Comparison of ENCODE assay signal across 8 mouse cellular contexts in the genomic region with DNA sequence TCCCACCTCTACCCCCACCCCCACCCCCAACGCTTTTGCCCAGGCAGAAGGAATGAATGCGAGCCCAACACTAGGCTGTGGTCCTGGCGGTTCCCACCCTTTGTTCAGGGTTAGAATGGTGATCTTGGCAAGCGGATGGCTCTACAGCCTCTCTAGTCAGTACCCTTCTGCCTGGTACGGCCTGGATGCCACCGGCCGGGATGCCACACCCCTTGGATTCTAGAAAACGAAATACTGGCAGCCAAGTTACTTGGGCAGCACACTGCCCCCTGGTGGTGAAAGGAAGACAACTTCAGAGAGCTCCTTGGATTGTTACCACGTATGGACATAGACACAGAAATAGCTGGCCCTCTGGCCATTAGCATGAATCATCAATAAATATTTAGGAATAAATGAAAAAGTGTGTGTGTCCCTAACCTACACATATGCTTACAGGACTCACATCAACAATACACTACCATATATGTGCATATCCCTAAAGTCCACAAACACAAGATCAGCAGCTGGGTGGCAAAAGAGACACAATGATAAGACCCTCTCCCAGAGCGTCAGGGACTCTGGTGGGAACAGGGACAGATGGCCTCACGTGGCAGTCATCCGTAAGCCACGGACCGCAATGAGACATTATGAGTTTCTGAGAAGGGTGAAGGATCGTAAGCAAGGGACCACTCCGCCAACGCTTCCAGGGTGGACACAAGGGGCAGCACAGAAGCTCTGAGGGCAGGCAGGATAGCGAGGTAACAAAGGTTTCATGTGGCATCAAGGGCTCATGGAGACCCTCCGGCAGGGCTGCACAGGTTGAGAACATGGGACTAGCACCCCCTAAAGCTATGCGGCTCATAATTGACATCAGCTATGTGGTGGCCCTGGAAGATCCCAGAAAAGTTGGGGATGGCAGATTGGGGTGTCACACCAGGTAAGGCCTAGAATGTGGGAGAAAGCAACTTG. TPM values are rescaled to one million over a fixed set of nuclear protein-coding genes. Genes with fewer than 3 reads are reported as not detected.
DNase-seq lines count a peak whose midpoint lies in the region; ATAC-seq lines count a peak whose summit lies in the region.

No protein-coding gene starts in this region.

- peak; percentile 61 to 66 for DNase-seq in CD8-positive naive resting alpha-beta T cell, adult 2 months (ENCODE audit: low read depth in 2 of 2, low spot score in 2 of 2)
- DNase-seq in brain, embryonic 18.5 days (ENCODE audit: low read depth, low spot score): peak; percentile 37
- DNase-seq in liver, embryonic 13.5 days: peak; percentile 57
- DNase-seq in naive thymus-derived CD4-positive, alpha-beta T cell, adult 2 months (ENCODE audit: low read depth): peak; percentile 90

- WGBS in heart, embryonic 13.5 days: 36% methylated on average over 20 of the region's 20 CpGs
- WGBS in kidney, embryonic 16.5 days: 39% methylated on average over 20 of the region's 20 CpGs
- 36% methylated on average over 20 of the region's 20 CpGs for WGBS in liver, embryonic 13.5 days (ENCODE audit: insufficient replicate concordance)
- 42% methylated on average over 20 of the region's 20 CpGs for WGBS in stomach, embryonic 16.5 days

- H3K9me3 ChIP-seq in heart, embryonic 13.5 days: no peaks in the 10 kb centered on the region
- no peaks in the 10 kb centered on the region for H3K9me3 ChIP-seq in kidney, embryonic 16.5 days (ENCODE audit: low read length)
- H3K9me3 ChIP-seq in liver, embryonic 13.5 days (replicated peaks): no peaks in the 10 kb centered on the region
- no peaks in the 10 kb centered on the region for H3K9me3 ChIP-seq in stomach, embryonic 16.5 days (replicated peaks; ENCODE audit: control insufficient read depth, low read length)

- peaks cover 37% of the 10 kb centered on the region for H3K4me1 ChIP-seq in heart, embryonic 13.5 days
- peaks cover 26% of the 10 kb centered on the region for H3K4me1 ChIP-seq in kidney, embryonic 16.5 days (ENCODE audit: insufficient read depth, low read length)
- peaks cover 17% of the 10 kb centered on the region for H3K4me1 ChIP-seq in liver, embryonic 13.5 days (replicated peaks)
- H3K4me1 ChIP-seq in stomach, embryonic 16.5 days (ENCODE audit: control insufficient read depth, insufficient read depth, low read length): peaks cover 28% of the 10 kb centered on the region

- peak overlapping the region; percentile 30 for H3K4me3 ChIP-seq in heart, embryonic 13.5 days
- H3K4me3 ChIP-seq in kidney, embryonic 16.5 days (ENCODE audit: low read length): peak overlapping the region; percentile 14
- H3K4me3 ChIP-seq in liver, embryonic 13.5 days (replicated peaks): peak overlapping the region; percentile 30; the same call in 1 of the 2 replicates
- H3K4me3 ChIP-seq in stomach, embryonic 16.5 days (replicated peaks; ENCODE audit: low read length): no peak overlapping the region

- peaks cover 9% of the 10 kb centered on the region for H3K27me3 ChIP-seq in heart, embryonic 13.5 days (replicated peaks)
- H3K27me3 ChIP-seq in kidney, embryonic 16.5 days (ENCODE audit: insufficient read depth, low read length): no peaks in the 10 kb centered on the region
- 0 out of 2 replicates have a peak, but pooled peaks cover 1% of the 10 kb centered on the region for H3K27me3 ChIP-seq in liver, embryonic 13.5 days
- no peaks in the 10 kb centered on the region for H3K27me3 ChIP-seq in stomach, embryonic 16.5 days (ENCODE audit: control insufficient read depth, insufficient read depth, low read length)

- peak; percentile 74 for ATAC-seq in erythroblast, adult 5-6 weeks (replicated peaks; ENCODE audit: low FRiP score, poor library complexity, severe bottlenecking)
- ATAC-seq in heart, embryonic 13.5 days (ENCODE audit: extremely low read depth, insufficient number of reproducible peaks, low FRiP score, low TSS enrichment): no peak
- ATAC-seq in kidney, embryonic 16.5 days (ENCODE audit: low FRiP score, low TSS enrichment): peak; percentile 16; the same call in 1 of the 2 replicates
- 0 out of 2 replicates have a peak, but pooled peaks have one; percentile 20 for ATAC-seq in liver, embryonic 13.5 days (ENCODE audit: low read depth)
- ATAC-seq in stomach, embryonic 16.5 days (ENCODE audit: insufficient read depth, low FRiP score): no peak

- H3K27ac ChIP-seq in heart, embryonic 13.5 days (replicated peaks): no peak overlapping the region
- H3K27ac ChIP-seq in kidney, embryonic 16.5 days (ENCODE audit: low read length): no peak overlapping the region
- H3K27ac ChIP-seq in liver, embryonic 13.5 days: no peak overlapping the region
- peak overlapping the region; percentile 49; the same call in 1 of the 2 replicates for H3K27ac ChIP-seq in stomach, embryonic 16.5 days (ENCODE audit: low read length)

- H3K9ac ChIP-seq in heart, embryonic 13.5 days: peak overlapping the region; percentile 68
- H3K9ac ChIP-seq in kidney, embryonic 16.5 days (replicated peaks; ENCODE audit: low read length): no peak overlapping the region
- H3K9ac ChIP-seq in liver, embryonic 13.5 days: no peak overlapping the region
- H3K9ac ChIP-seq in stomach, embryonic 16.5 days (ENCODE audit: low read length): peak overlapping the region; percentile 44; the same call in 1 of the 2 replicates

- H3K36me3 ChIP-seq in heart, embryonic 13.5 days: peaks cover 29% of the 10 kb centered on the region
- peaks cover 27% of the 10 kb centered on the region for H3K36me3 ChIP-seq in kidney, embryonic 16.5 days (ENCODE audit: insufficient read depth, low read length)
- peaks cover 10% of the 10 kb centered on the region for H3K36me3 ChIP-seq in liver, embryonic 13.5 days
- peaks cover 12% of the 10 kb centered on the region for H3K36me3 ChIP-seq in stomach, embryonic 16.5 days (ENCODE audit: control insufficient read depth, insufficient read depth, low read length)

- peak overlapping the region; percentile 66 for H3K4me2 ChIP-seq in heart, embryonic 13.5 days
- peak overlapping the region; percentile 42 for H3K4me2 ChIP-seq in kidney, embryonic 16.5 days (replicated peaks; ENCODE audit: low read depth, low read length)
- peak overlapping the region; percentile 54 for H3K4me2 ChIP-seq in liver, embryonic 13.5 days
- peak overlapping the region; percentile 59 for H3K4me2 ChIP-seq in stomach, embryonic 16.5 days (ENCODE audit: low read depth, low read length)

RNA-seq across cellular contexts. Expression of a gene that starts 14.5 kb away (rescaled TPM):
- not detected in 2 replicates for total RNA-seq in erythroblast, adult 5-6 weeks (2015; ENCODE audit: low replicate concordance)
- total RNA-seq in erythroblast, adult 5-6 weeks (2017; ENCODE audit: low replicate concordance): 0.28 TPM in 1 of 2 replicates, not detected in the other
- polyA plus RNA-seq in heart, embryonic 13.5 days (2015; fragmentation: Nextera tagmentation; extraction: Ambion mirVana): 0.15 TPM in 1 of 2 replicates, not detected in the other
- polyA plus RNA-seq in kidney, embryonic 16.5 days (2015; fragmentation: Nextera tagmentation; extraction: Ambion mirVana): 0.82 and 0.89 TPM in 2 replicates
- not detected in 2 replicates for polyA plus RNA-seq in liver, embryonic 13.5 days (2015; fragmentation: Nextera tagmentation; extraction: Ambion mirVana)
- polyA plus RNA-seq in stomach, embryonic 16.5 days (2015; fragmentation: Nextera tagmentation; extraction: Ambion mirVana): 0.21 and 0.48 TPM in 2 replicates

RNA-seq across cellular contexts. Expression of a gene that starts 16.3 kb away (rescaled TPM):
- 9.4 and 16.7 TPM in 2 replicates for total RNA-seq in erythroblast, adult 5-6 weeks (2015; ENCODE audit: low replicate concordance)
- total RNA-seq in erythroblast, adult 5-6 weeks (2017; ENCODE audit: low replicate concordance): 3.4 and 3.8 TPM in 2 replicates
- 17.6 and 19.6 TPM in 2 replicates for polyA plus RNA-seq in heart, embryonic 13.5 days (2015; fragmentation: Nextera tagmentation; extraction: Ambion mirVana)
- 25.6 and 27.4 TPM in 2 replicates for polyA plus RNA-seq in kidney, embryonic 16.5 days (2015; fragmentation: Nextera tagmentation; extraction: Ambion mirVana)
- polyA plus RNA-seq in liver, embryonic 13.5 days (2015; fragmentation: Nextera tagmentation; extraction: Ambion mirVana): 2.4 and 2.9 TPM in 2 replicates
- polyA plus RNA-seq in stomach, embryonic 16.5 days (2015; fragmentation: Nextera tagmentation; extraction: Ambion mirVana): 28.3 and 29.8 TPM in 2 replicates

RNA-seq across cellular contexts. Expression of a gene that starts 16.8 kb away (rescaled TPM):
- total RNA-seq in erythroblast, adult 5-6 weeks (2015; ENCODE audit: low replicate concordance): not detected in 2 replicates
- 0.42 and 0.60 TPM in 2 replicates for total RNA-seq in erythroblast, adult 5-6 weeks (2017; ENCODE audit: low replicate concordance)
- polyA plus RNA-seq in heart, embryonic 13.5 days (2015; fragmentation: Nextera tagmentation; extraction: Ambion mirVana): 39.3 and 39.9 TPM in 2 replicates
- 57.5 and 59.2 TPM in 2 replicates for polyA plus RNA-seq in kidney, embryonic 16.5 days (2015; fragmentation: Nextera tagmentation; extraction: Ambion mirVana)
- polyA plus RNA-seq in liver, embryonic 13.5 days (2015; fragmentation: Nextera tagmentation; extraction: Ambion mirVana): 6.9 and 8.3 TPM in 2 replicates
- polyA plus RNA-seq in stomach, embryonic 16.5 days (2015; fragmentation: Nextera tagmentation; extraction: Ambion mirVana): 27.7 and 36.0 TPM in 2 replicates

RNA-seq across cellular contexts. Expression of a gene that starts 24.8 kb away (rescaled TPM):
- 9.2 and 14.0 TPM in 2 replicates for total RNA-seq in erythroblast, adult 5-6 weeks (2015; ENCODE audit: low replicate concordance)
- 8.0 and 11.6 TPM in 2 replicates for total RNA-seq in erythroblast, adult 5-6 weeks (2017; ENCODE audit: low replicate concordance)
- polyA plus RNA-seq in heart, embryonic 13.5 days (2015; fragmentation: Nextera tagmentation; extraction: Ambion mirVana): 55.9 and 62.2 TPM in 2 replicates
- polyA plus RNA-seq in kidney, embryonic 16.5 days (2015; fragmentation: Nextera tagmentation; extraction: Ambion mirVana): 69.5 and 72.8 TPM in 2 replicates
- 40.2 and 42.4 TPM in 2 replicates for polyA plus RNA-seq in liver, embryonic 13.5 days (2015; fragmentation: Nextera tagmentation; extraction: Ambion mirVana)
- polyA plus RNA-seq in stomach, embryonic 16.5 days (2015; fragmentation: Nextera tagmentation; extraction: Ambion mirVana): 62.2 and 64.9 TPM in 2 replicates

RNA-seq across cellular contexts. Expression of a gene that starts 25.6 kb away (rescaled TPM):
- total RNA-seq in erythroblast, adult 5-6 weeks (2015; ENCODE audit: low replicate concordance): 0.84 and 3.5 TPM in 2 replicates
- 1.9 and 5.2 TPM in 2 replicates for total RNA-seq in erythroblast, adult 5-6 weeks (2017; ENCODE audit: low replicate concordance)
- polyA plus RNA-seq in heart, embryonic 13.5 days (2015; fragmentation: Nextera tagmentation; extraction: Ambion mirVana): 16.3 and 16.7 TPM in 2 replicates
- 28.4 and 31.5 TPM in 2 replicates for polyA plus RNA-seq in kidney, embryonic 16.5 days (2015; fragmentation: Nextera tagmentation; extraction: Ambion mirVana)
- polyA plus RNA-seq in liver, embryonic 13.5 days (2015; fragmentation: Nextera tagmentation; extraction: Ambion mirVana): 13.2 and 14.3 TPM in 2 replicates
- 17.1 and 17.2 TPM in 2 replicates for polyA plus RNA-seq in stomach, embryonic 16.5 days (2015; fragmentation: Nextera tagmentation; extraction: Ambion mirVana)

Comparison
In these comparisons a context has a peak if more than half of its experiments do, and no peak if none do; other contexts are left out.
1. DNase-seq: peak in every context shown above with its lines; median percentile 90 in naive thymus-derived CD4-positive, alpha-beta T cell, adult 2 months; 64 in CD8-positive naive resting alpha-beta T cell, adult 2 months; 57 in liver, embryonic 13.5 days; 37 in brain, embryonic 18.5 days.
2. ATAC-seq: peak in erythroblast, adult 5-6 weeks (single experiment), kidney, embryonic 16.5 days (single experiment) and liver, embryonic 13.5 days (single experiment); none in heart, embryonic 13.5 days (single experiment) and stomach, embryonic 16.5 days (single experiment).
3. H3K9ac ChIP-seq: peak in heart, embryonic 13.5 days (single experiment) and stomach, embryonic 16.5 days (single experiment); none in kidney, embryonic 16.5 days (single experiment) and liver, embryonic 13.5 days (single experiment).
4. Peak in every context shown above with its lines, with median percentiles within 50 percentile points of each other: H3K4me2 ChIP-seq.